Mouse (Mus musculus) liver, embryonic 15.5 days (tissue): ENCODE data around the gene Dct. TPM values are rescaled to one million over a fixed set of nuclear protein-coding genes. Genes with fewer than 3 reads are reported as not detected.

Source experiments
- ATAC-seq: fragments of 200-750 bp; cut with Nextera tagmentation; 2 replicates; pipeline ENCODE4 v1.8.0; 2017; ENCODE audit warnings: moderate number of reproducible peaks, mild to moderate bottlenecking, moderate library complexity; ENCODE audit not compliant: insufficient read depth
- H3K27ac ChIP-seq: fragments of 300-500 bp; sonication (generic); replicated peaks from 2 replicates; pipeline ENCODE4 v1.5.1; 2015; ENCODE audit warnings: mild to moderate bottlenecking, inconsistent platforms
- H3K27me3 ChIP-seq: fragments of 300-500 bp; sonication (generic); 2 replicates; pipeline ENCODE4 v1.6.1; 2015; ENCODE audit warnings: mild to moderate bottlenecking, inconsistent platforms
- H3K36me3 ChIP-seq: fragments of 300-500 bp; sonication (generic); replicated peaks from 2 replicates; pipeline ENCODE4 v1.6.1; 2015; ENCODE audit warnings: moderate library complexity, mild to moderate bottlenecking, inconsistent platforms
- H3K4me1 ChIP-seq: fragments of 300-500 bp; sonication (generic); replicated peaks from 2 replicates; pipeline ENCODE4 v1.6.1; 2015; ENCODE audit warnings: inconsistent platforms
- H3K4me2 ChIP-seq: fragments of 300-500 bp; sonication (generic); 2 replicates; pipeline ENCODE4 v1.6.1; 2015; ENCODE audit warnings: moderate library complexity, mild to moderate bottlenecking, inconsistent platforms
- H3K4me3 ChIP-seq: fragments of 300-500 bp; sonication (generic); replicated peaks from 2 replicates; pipeline ENCODE4 v1.5.1; 2015; ENCODE audit warnings: mild to moderate bottlenecking, inconsistent platforms
- H3K9ac ChIP-seq: fragments of 300-500 bp; sonication (generic); 2 replicates; pipeline ENCODE4 v1.6.1; 2015; ENCODE audit warnings: moderate library complexity, mild to moderate bottlenecking, inconsistent platforms
- H3K9me3 ChIP-seq: fragments of 300-500 bp; sonication (generic); replicated peaks from 2 replicates; pipeline ENCODE4 v1.6.1; 2016; ENCODE audit warnings: inconsistent platforms
- WGBS: fragments of 180-500 bp; shearing (Covaris S2); methylation state at CpG from one replicate; pipeline ENCODE4 v1.1.7; 2015; ENCODE audit warnings: mixed read lengths; ENCODE audit not compliant: insufficient replicate concordance; 5-methylcytosine and 5-hydroxymethylcytosine counted together
- polyA plus RNA-seq: library from polyadenylated mRNA; unstranded; fragments of >200 nt; fragmentation: Nextera tagmentation; extraction: Ambion mirVana; gene quantifications from 2 replicates; pipeline ENCODE4 v1.2.1, GENCODE M21; 2015

Gene Dct
- polyA plus RNA-seq, 1 experiment from 2014 or later = 0.32 TPM

DNA sequence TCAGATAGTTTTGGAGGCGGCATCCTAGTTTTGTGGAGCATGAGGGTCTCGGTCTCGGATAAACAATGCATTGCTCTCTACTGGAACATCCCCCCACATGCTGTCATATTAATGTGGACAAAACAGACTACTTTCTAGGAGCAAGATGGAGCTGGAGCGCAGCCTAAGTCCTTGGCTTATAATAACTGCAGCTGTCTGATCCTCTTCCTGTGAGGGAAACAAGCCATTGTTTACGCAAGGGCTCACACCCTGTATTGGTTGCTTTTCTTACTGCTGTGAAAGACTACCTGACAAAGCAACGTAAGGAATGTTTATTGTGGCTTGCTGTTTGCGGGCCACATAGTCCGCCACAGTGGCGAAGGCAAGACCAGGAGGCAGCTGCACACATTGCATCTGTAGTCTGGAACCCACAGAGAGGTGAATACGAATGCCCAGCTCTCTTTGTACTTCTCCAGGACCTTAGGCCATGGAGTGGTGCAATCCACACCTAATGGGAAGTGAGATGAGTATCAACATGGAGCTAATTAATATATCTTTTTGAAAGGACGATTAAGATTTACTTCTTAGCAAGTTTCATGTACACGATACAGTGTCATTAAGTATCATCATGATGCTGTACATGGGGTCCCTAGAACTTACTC is 17.5 kb upstream of the Dct start:
- no peaks in the 10 kb centered on the region for H3K9me3 ChIP-seq
- no peak overlapping the region for H3K27ac ChIP-seq
- no peak for ATAC-seq
- H3K4me3 ChIP-seq = no peak overlapping the region
- 72% methylated on average over 12 of the region's 12 CpGs for WGBS
- no peaks in the 10 kb centered on the region for H3K27me3 ChIP-seq
- H3K36me3 ChIP-seq = no peaks in the 10 kb centered on the region
- H3K4me1 ChIP-seq = no peaks in the 10 kb centered on the region
- H3K4me2 ChIP-seq = no peak overlapping the region
- no peak overlapping the region for H3K9ac ChIP-seq

DNA sequence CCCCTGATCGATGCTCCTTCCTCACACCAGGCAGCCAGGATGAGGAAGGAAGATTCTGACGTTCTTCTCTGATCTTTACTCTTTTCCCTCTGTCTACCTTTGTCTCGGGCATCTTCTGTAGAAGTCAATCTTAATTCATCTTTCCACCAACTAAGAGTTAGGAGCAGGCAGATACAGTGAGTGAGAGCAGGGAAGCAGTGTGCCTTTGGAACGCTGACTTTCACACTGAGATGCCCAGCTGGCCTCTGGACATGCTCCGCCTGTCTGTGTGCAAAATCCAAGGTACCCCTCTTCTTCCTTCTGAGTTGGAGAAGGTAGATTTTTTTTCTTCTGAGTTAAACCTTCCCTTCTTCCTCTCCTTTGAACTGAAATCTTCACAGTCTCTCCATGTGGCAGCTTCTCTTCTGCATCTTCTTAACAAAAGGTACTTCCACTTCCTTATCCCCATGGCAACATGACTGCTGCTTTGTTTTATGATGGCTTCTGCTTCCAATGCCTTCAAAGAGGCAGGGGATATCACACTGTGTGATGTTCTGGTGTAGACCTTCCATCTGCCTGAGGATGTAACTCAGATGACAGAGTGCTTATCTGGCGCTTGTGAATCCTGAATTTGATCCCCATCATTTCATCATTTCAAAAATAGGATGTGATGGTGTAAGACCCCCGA is 9.9 kb upstream of the Dct start:
- no peaks in the 10 kb centered on the region for H3K4me1 ChIP-seq
- no peaks in the 10 kb centered on the region for H3K36me3 ChIP-seq
- no peaks in the 10 kb centered on the region for H3K27me3 ChIP-seq
- no peak overlapping the region for H3K27ac ChIP-seq
- H3K9me3 ChIP-seq = no peaks in the 10 kb centered on the region
- no peak overlapping the region for H3K4me2 ChIP-seq
- no peak overlapping the region for H3K9ac ChIP-seq
- WGBS = 54% methylated on average over 7 of the region's 7 CpGs
- no peak for ATAC-seq
- H3K4me3 ChIP-seq = no peak overlapping the region

DNA sequence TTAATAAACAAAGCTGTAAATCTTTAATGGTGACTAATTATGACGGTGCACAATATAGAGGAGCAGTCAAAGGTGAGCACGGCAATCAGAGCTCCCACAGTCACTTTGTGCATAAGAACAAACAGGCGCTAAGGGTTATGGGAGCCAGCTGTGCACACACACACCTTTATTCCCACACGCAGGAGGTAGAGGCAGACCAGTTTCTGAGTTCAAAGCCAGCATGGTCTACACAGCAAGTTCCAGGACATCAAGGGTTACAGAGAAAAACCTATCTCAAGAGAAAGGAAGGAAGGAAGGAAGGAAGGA is 6.5 kb upstream of the Dct start:
- 65% methylated on average over 4 of the region's 4 CpGs for WGBS
- no peak for ATAC-seq
- H3K4me2 ChIP-seq = no peak overlapping the region

DNA sequence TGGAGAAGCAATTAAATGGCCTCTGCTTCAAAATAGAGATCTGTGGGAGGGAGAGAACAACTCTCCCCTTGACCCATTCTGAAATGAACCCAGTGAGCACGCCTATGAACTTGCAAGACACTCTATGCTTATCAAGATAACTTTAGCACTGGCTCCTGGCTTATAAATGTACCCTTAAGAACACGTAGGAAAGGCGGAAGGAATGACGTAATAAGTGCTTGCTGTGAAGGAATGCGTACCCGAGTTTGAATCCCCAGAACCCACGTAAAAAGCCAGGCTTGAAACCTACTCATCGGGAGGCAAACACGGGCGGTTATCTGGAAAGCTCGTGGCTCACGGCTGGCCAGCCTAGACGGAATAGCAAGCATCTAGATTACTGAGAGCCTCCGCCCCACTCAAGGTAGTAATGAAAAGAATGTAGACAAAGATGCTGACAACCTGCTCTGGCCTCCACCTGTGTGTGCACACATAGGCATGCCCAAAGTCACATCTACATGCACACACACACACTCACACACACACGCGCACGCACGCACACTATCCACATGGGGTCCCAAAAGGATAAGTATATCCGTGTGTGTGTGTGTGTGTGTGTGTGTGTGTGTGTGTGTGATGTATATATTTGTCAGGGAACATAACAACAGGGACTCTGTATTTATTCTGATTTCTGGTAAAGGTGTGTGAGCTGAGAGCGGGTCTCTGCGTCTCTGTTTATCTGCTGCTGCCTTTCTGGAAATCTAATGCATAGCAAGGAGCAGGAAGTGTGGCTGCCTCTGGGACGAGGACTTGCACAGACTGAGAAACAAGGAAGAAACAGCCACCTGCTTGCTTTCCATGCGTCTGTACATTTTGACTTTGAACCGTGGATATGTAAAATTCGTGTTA is 5.9 kb upstream of the Dct start:
- Histone ChIP-seq H3K9ac (no peak overlapping the region), H3K4me1 (no peaks in the 10 kb centered on the region), H3K27me3 (no peaks in the 10 kb centered on the region; the same call in 1 of the 2 replicates), H3K36me3 (no peaks in the 10 kb centered on the region), H3K9me3 (no peaks in the 10 kb centered on the region), H3K4me3 (no peak overlapping the region), H3K27ac (no peak overlapping the region), H3K4me2 (no peak overlapping the region)
- no peak for ATAC-seq
- 75% methylated on average over 25 of the region's 25 CpGs for WGBS

More for the DNA sequence above, 6.5 kb upstream of the Dct start:
- Histone ChIP-seq H3K27ac (no peak overlapping the region), H3K4me1 (no peaks in the 10 kb centered on the region), H3K4me3 (no peak overlapping the region), H3K36me3 (no peaks in the 10 kb centered on the region), H3K27me3 (no peaks in the 10 kb centered on the region; the same call in 1 of the 2 replicates), H3K9ac (no peak overlapping the region), H3K9me3 (no peaks in the 10 kb centered on the region)

DNA sequence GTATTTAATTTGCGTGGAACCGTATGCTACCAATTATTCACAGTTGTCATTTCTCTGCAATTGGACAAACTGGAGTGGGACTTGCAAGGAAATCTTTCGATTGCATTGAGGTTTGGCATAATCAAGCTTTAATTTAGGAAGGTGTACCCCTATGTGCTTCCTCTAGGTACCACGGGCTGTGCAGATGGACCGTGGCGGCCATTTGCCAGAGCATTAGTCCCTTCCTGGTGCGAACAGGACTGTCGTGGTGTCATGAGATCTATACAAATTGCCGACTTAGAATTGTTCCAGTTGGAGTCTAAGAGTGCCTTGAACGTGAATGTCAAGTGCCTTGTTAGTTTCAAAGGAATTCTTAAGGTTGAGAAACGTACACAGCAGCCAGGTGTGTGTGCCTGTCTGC is 726 bp upstream of the Dct start:
- Histone ChIP-seq H3K27me3 (peaks cover 7% of the 10 kb centered on the region), H3K9ac (no peak overlapping the region), H3K4me2 (no peak overlapping the region), H3K9me3 (no peaks in the 10 kb centered on the region), H3K4me3 (no peak overlapping the region), H3K36me3 (no peaks in the 10 kb centered on the region), H3K27ac (no peak overlapping the region), H3K4me1 (0 out of 2 replicates have a peak, but pooled peaks cover 2% of the 10 kb centered on the region)
- no peak for ATAC-seq
- 74% methylated on average over 11 of the region's 11 CpGs for WGBS

DNA sequence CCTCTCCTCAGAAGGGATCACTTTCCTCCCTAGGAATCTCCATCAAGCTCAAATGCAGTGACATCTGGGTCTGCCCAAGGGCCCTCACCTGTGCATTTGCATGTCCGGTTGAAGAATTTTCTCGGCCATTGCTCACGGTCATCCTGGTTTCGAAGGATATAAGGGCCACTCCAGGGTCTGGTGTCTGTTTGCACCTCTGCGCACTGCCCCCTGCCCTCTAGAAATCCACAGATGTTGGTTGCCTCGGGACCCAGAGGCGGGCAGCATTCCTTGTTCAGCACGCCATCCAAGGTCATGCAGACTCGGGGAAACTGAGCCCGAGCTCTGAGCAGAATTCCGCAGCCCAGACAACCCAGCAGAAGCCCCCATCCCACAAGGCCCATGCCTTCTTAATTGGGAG is 648 bp downstream of the Dct start:
- Histone ChIP-seq H3K27me3 (peaks cover 7% of the 10 kb centered on the region; the same call in 1 of the 2 replicates), H3K36me3 (no peaks in the 10 kb centered on the region), H3K4me1 (0 out of 2 replicates have a peak, but pooled peaks cover 2% of the 10 kb centered on the region), H3K27ac (no peak overlapping the region), H3K9me3 (no peaks in the 10 kb centered on the region), H3K9ac (no peak overlapping the region), H3K4me2 (no peak overlapping the region), H3K4me3 (no peak overlapping the region)
- no peak for ATAC-seq
- WGBS = 71% methylated on average over 11 of the region's 11 CpGs

DNA sequence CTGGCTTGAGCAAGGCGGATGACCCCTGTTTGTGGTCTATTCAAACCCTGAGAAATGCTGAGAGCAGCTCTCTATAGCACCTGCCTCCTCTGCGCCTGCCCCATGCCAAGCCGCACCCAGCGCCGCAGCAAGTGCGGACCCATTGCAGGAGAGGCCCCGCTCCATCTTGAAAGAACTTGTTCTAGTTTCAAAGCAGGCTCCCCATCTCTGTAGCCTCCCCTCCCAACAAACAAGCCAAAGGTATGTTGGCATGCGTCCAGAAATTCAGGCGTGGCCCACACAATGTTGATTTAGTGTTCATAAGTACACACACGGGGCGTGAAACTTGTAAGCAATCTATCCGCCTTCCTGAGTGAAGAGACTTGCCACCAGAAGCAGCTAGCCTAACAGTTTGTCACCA is 1.1 kb downstream of the Dct start:
- WGBS = 79% methylated on average over 12 of the region's 12 CpGs

DNA sequence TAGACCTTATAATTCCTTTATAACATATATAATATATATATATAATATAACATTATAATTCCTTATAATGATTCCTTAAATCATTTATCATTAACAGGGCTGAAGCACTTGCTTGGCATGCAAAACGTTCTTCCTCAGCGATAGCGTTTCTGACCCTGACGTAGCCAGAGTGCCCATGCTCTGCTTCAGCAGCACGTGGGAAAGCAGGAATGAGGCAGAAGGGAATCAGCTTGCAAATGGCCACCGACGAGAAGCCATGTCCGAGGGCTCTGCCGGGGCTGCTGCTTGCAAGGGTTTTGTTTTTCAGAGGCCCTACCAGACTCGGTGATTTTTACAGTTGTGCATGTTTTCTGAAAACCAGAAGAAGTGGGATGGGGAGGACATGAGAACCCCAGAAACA is 1.6 kb downstream of the Dct start:
- H3K27ac ChIP-seq = no peak overlapping the region
- H3K27me3 ChIP-seq = peaks cover 7% of the 10 kb centered on the region; the same call in 1 of the 2 replicates
- WGBS = 71% methylated on average over 10 of the region's 10 CpGs
- H3K4me2 ChIP-seq = no peak overlapping the region
- H3K4me1 ChIP-seq = 0 out of 2 replicates have a peak, but pooled peaks cover 2% of the 10 kb centered on the region
- no peaks in the 10 kb centered on the region for H3K36me3 ChIP-seq
- no peaks in the 10 kb centered on the region for H3K9me3 ChIP-seq
- no peak for ATAC-seq
- no peak overlapping the region for H3K9ac ChIP-seq
- H3K4me3 ChIP-seq = no peak overlapping the region

More for the DNA sequence above, 1.1 kb downstream of the Dct start:
- ATAC-seq = no peak
- Histone ChIP-seq H3K9me3 (no peaks in the 10 kb centered on the region), H3K9ac (no peak overlapping the region), H3K4me1 (0 out of 2 replicates have a peak, but pooled peaks cover 2% of the 10 kb centered on the region), H3K4me3 (no peak overlapping the region), H3K36me3 (no peaks in the 10 kb centered on the region), H3K27me3 (peaks cover 7% of the 10 kb centered on the region; the same call in 1 of the 2 replicates), H3K27ac (no peak overlapping the region), H3K4me2 (no peak overlapping the region)

DNA sequence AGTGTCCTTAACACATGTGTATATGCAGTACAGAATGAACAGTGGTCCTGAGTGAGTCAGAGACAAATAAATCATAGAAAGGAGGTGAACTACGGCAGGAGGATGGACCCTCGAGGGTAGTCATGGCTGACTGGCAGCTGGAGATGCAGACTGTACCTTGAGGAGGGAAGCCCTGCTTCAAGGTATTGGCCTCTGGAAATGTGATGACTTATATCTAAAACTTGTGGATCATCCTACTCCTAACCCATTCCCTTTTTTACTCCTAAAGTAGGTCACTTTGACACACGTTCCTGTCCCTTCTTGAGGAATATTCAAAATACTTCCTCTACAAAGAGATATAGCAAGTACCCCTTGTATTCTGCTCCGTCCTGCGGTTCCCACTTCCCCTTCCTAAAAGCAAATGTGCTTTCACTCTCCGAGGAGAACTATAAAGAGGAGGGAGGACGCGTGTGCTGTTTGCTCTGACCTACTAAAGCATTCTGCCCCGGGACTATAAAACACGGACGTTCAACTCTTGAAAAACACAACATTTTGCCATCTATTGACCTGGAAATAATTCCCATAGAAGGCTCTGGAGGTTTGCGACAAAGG is 2.3 kb downstream of the Dct start:
- H3K4me3 ChIP-seq = no peak overlapping the region
- H3K9me3 ChIP-seq = no peaks in the 10 kb centered on the region
- WGBS = 24% methylated on average over 12 of the region's 12 CpGs
- no peaks in the 10 kb centered on the region for H3K36me3 ChIP-seq
- H3K4me2 ChIP-seq = no peak overlapping the region
- H3K27ac ChIP-seq = no peak overlapping the region
- H3K4me1 ChIP-seq = 0 out of 2 replicates have a peak, but pooled peaks cover 2% of the 10 kb centered on the region
- H3K9ac ChIP-seq = no peak overlapping the region
- peaks cover 7% of the 10 kb centered on the region; the same call in 1 of the 2 replicates for H3K27me3 ChIP-seq
- no peak for ATAC-seq

DNA sequence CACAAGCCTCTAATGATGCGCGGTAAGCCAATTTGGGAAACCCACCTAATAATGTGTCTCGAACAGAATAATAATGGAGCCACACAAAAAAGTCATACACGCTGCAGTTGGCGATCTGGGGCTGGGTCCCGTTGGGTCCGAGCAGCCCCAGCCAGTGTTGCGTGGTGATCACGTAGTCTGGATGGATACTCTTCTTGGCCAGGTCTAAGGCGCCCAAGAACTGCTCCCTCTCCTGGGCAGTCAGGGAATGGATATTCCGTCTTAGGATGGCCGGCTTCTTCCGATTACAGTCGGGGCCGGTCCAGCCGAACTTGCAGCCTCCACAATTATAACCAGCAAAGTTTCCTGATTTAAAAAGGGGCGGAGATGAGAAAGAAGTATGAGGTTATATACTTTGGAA is 9.1 kb downstream of the Dct start:
- no peak overlapping the region for H3K4me2 ChIP-seq
- H3K36me3 ChIP-seq = no peaks in the 10 kb centered on the region
- no peak overlapping the region for H3K4me3 ChIP-seq
- no peak overlapping the region for H3K9ac ChIP-seq
- H3K9me3 ChIP-seq = no peaks in the 10 kb centered on the region
- ATAC-seq = no peak
- H3K27ac ChIP-seq = no peak overlapping the region
- WGBS = 79% methylated on average over 17 of the region's 17 CpGs
- no peaks in the 10 kb centered on the region for H3K4me1 ChIP-seq
- H3K27me3 ChIP-seq = no peaks in the 10 kb centered on the region
